Mouse (Mus musculus) lung, embryonic 14.5 days (tissue): Measurements from ENCODE around the gene Polr1a. TPM values are rescaled to one million over a fixed set of nuclear protein-coding genes. Genes with fewer than 3 reads are reported as not detected.

ENCODE experiments used
- ATAC-seq: fragments of 200-750 bp; cut with Nextera tagmentation; 2 replicates; pipeline ENCODE4 v1.8.0; 2017; ENCODE audit warnings: mild to moderate bottlenecking, moderate TSS enrichment, moderate library complexity; ENCODE audit not compliant: insufficient read depth
- DNase-seq: peaks from one replicate; pipeline ENCODE4 v3.0.0-alpha.2; 2015
- H3K27ac ChIP-seq: fragments of 300-500 bp; sonication (generic); 2 replicates; pipeline ENCODE4 v1.5.1; 2014; ENCODE audit warnings: low read depth, mild to moderate bottlenecking, moderate library complexity
- H3K27me3 ChIP-seq: fragments of 300-500 bp; sonication (generic); 2 replicates; pipeline ENCODE4 v1.6.1; 2014; ENCODE audit warnings: low read length, control low read depth; ENCODE audit not compliant: insufficient read depth
- H3K36me3 ChIP-seq: fragments of 300-500 bp; sonication (generic); 2 replicates; pipeline ENCODE4 v1.6.1; 2014; ENCODE audit warnings: control low read depth; ENCODE audit not compliant: insufficient read depth
- H3K4me1 ChIP-seq: fragments of 300-500 bp; sonication (generic); 2 replicates; pipeline ENCODE4 v1.6.1; 2014; ENCODE audit warnings: antibody characterized with exemption, control low read depth; ENCODE audit not compliant: insufficient read depth
- H3K4me2 ChIP-seq: fragments of 300-500 bp; sonication (generic); 2 replicates; pipeline ENCODE4 v1.6.1; 2014; ENCODE audit warnings: mild to moderate bottlenecking
- H3K4me3 ChIP-seq: fragments of 300-500 bp; sonication (generic); 2 replicates; pipeline ENCODE4 v1.5.1; 2014; ENCODE audit warnings: low read depth, low read length
- H3K9ac ChIP-seq: fragments of 300-500 bp; sonication (generic); 2 replicates; pipeline ENCODE4 v1.6.1; 2014
- H3K9me3 ChIP-seq: fragments of 300-500 bp; sonication (generic); 2 replicates; pipeline ENCODE4 v1.6.1; 2016; ENCODE audit warnings: low read depth, low read length, control low read depth
- CTCF ChIP-seq: IDR thresholded peaks from 2 replicates; pipeline ENCODE4 v1.5.1; 2016; ENCODE audit warnings: antibody characterized with exemption, low read depth
- WGBS: fragments of 180-500 bp; shearing (Covaris S2); extraction: QIAGEN DNeasy Blood & Tissue Kit; methylation state at CpG from one replicate; pipeline ENCODE4 v1.1.7; 2014; 5-methylcytosine and 5-hydroxymethylcytosine counted together
- polyA plus RNA-seq: library from polyadenylated mRNA; unstranded; fragments of >200 nt; fragmentation: Nextera tagmentation; extraction: Ambion mirVana; gene quantifications from 2 replicates; pipeline ENCODE4 v1.2.1, GENCODE M21; 2014

Polr1a gene
- polyA plus RNA-seq, 1 experiment from 2014 or later, result 37.2 TPM

- H3K4me2 ChIP-seq, result no peak overlapping the region
- ATAC-seq (no peak), DNase-seq (no peak)
- H3K9me3 ChIP-seq, result no peaks in the 10 kb centered on the region
- no peak overlapping the region for H3K27ac ChIP-seq
- TF ChIP-seq CTCF, result no peak
- H3K36me3 ChIP-seq, result peaks cover 81% of the 10 kb centered on the region
- no peaks in the 10 kb centered on the region for H3K4me1 ChIP-seq
- WGBS, result 76% methylated on average over 7 of the region's 7 CpGs
- no peak overlapping the region for H3K9ac ChIP-seq
- H3K27me3 ChIP-seq, result no peaks in the 10 kb centered on the region
- H3K4me3 ChIP-seq, result no peak overlapping the region
These were observed 59.0 kb downstream of the Polr1a start for GRCm38 (mm10) chr6:71967847-71968246.

DNA sequence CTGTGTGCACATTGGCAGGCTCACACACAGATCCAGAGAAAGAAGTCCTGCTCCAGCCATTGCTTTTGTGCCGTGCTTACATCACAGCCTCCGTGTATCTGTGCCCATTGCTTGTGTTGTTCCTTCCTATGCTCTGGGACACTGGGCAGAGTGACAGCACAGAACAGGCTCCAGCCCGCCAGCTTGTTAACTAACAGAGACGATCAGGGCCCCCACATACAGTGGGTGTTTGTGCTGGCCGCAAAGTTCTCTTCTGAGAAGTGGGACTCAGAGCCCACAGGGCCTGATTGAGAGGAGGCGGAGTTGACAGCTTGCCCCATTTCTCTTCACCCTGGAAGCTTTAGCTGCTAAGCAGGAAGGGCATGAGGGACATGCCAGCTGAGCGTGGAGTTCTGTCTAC, 60.6 kb downstream of the Polr1a start:
- TF ChIP-seq CTCF, result no peak
- H3K4me1 ChIP-seq, result no peaks in the 10 kb centered on the region
- H3K36me3 ChIP-seq, result peaks cover 90% of the 10 kb centered on the region
- 86% methylated on average over 7 of the region's 7 CpGs for WGBS
- DNase-seq, result no peak
- no peak overlapping the region for H3K4me2 ChIP-seq
- H3K9ac ChIP-seq, result no peak overlapping the region
- no peaks in the 10 kb centered on the region for H3K27me3 ChIP-seq
- H3K4me3 ChIP-seq, result no peak overlapping the region
- H3K9me3 ChIP-seq, result no peaks in the 10 kb centered on the region
- no peak overlapping the region for H3K27ac ChIP-seq
- no peak for ATAC-seq

DNA sequence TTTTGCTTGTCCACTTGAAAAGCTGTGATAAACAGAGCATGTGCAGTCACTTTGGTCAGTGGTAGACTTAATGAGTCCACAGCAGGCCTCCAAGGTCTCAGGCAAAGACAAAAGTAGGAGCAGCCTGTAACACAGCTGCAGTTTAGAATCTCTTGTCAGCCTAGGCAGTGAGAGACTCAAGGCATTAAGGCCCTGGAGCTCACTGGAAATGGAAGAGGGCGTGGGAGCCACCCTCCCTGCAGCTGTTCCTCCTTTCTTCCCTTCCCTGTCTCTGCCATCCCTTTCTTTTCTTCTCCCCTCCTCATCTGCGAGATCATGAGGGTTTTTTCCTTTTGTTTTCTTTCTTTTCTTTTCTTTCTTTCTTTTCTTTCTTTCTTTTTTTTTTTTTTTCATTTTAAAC, 61.3 kb downstream of the Polr1a start:
- Histone ChIP-seq H3K27ac (no peak overlapping the region), H3K36me3 (peaks cover 92% of the 10 kb centered on the region), H3K9ac (no peak overlapping the region), H3K4me3 (no peak overlapping the region), H3K9me3 (no peaks in the 10 kb centered on the region), H3K4me2 (no peak overlapping the region), H3K4me1 (no peaks in the 10 kb centered on the region), H3K27me3 (no peaks in the 10 kb centered on the region)
- WGBS, result 73% methylated on average over 2 of the region's 2 CpGs
- ATAC-seq, result no peak
- no peak for DNase-seq
- no peak for TF ChIP-seq CTCF

- no peak overlapping the region for H3K4me2 ChIP-seq
- no peak for ATAC-seq
- H3K9ac ChIP-seq, result no peak overlapping the region
- H3K27ac ChIP-seq, result no peak overlapping the region
- H3K27me3 ChIP-seq, result no peaks in the 10 kb centered on the region
- no peak overlapping the region for H3K4me3 ChIP-seq
- WGBS, result 87% methylated on average over 7 of the region's 7 CpGs
- peaks cover 94% of the 10 kb centered on the region for H3K36me3 ChIP-seq
- no peaks in the 10 kb centered on the region for H3K9me3 ChIP-seq
- DNase-seq, result no peak
- TF ChIP-seq CTCF, result no peak
- no peaks in the 10 kb centered on the region for H3K4me1 ChIP-seq
These were observed 67.7 kb downstream of the Polr1a start for GRCm38 (mm10) chr6:71976592-71976991.

DNA sequence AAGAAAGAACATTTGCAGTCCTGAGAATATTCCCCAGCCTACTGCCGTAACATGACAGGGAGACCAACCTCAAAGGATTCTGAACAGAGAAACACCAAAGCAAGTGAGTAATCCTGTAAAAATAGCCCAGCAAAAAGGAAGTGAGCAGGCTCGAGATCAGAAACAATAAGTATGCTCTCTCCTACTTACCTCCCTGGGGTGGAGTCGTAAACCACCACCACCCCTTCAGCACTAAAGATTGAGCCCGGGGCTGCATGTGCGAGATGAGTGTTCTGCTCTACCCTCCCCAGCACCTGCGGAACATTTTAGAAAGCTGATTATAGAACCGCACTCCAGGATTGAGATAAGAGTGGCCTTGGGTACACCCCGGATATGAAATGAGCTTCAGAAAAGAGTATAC, 71.3 kb downstream of the Polr1a start:
- Histone ChIP-seq H3K27me3 (no peaks in the 10 kb centered on the region), H3K36me3 (peaks cover 61% of the 10 kb centered on the region), H3K4me1 (no peaks in the 10 kb centered on the region), H3K9ac (no peak overlapping the region), H3K4me2 (no peak overlapping the region), H3K9me3 (no peaks in the 10 kb centered on the region), H3K4me3 (no peak overlapping the region), H3K27ac (no peak overlapping the region)
- WGBS, result 78% methylated on average over 8 of the region's 8 CpGs
- DNase-seq (no peak), ATAC-seq (no peak)
- TF ChIP-seq CTCF, result no peak

- 82% methylated on average over 2 of the region's 2 CpGs for WGBS
- H3K9me3 ChIP-seq, result no peaks in the 10 kb centered on the region
- no peaks in the 10 kb centered on the region for H3K27me3 ChIP-seq
- no peak overlapping the region for H3K4me2 ChIP-seq
- no peak for TF ChIP-seq CTCF
- ATAC-seq, result no peak
- H3K4me1 ChIP-seq, result no peaks in the 10 kb centered on the region
- no peak overlapping the region for H3K4me3 ChIP-seq
- no peak overlapping the region for H3K27ac ChIP-seq
- H3K36me3 ChIP-seq, result peaks cover 56% of the 10 kb centered on the region
- no peak for DNase-seq
- H3K9ac ChIP-seq, result no peak overlapping the region
These were observed 71.7 kb downstream of the Polr1a start for GRCm38 (mm10) chr6:71980587-71980986.

GRCm38 (mm10) chr6:71981450-71981849, 72.6 kb downstream of the Polr1a start:
- no peak overlapping the region for H3K4me2 ChIP-seq
- DNase-seq, result no peak
- no peak overlapping the region for H3K9ac ChIP-seq
- no peaks in the 10 kb centered on the region for H3K9me3 ChIP-seq
- no peaks in the 10 kb centered on the region for H3K27me3 ChIP-seq
- no peak for ATAC-seq
- no peak overlapping the region for H3K27ac ChIP-seq
- no peak for TF ChIP-seq CTCF
- WGBS, result 84% methylated on average over 4 of the region's 4 CpGs
- H3K4me1 ChIP-seq, result no peaks in the 10 kb centered on the region
- H3K4me3 ChIP-seq, result no peak overlapping the region
- peaks cover 48% of the 10 kb centered on the region for H3K36me3 ChIP-seq

GRCm38 (mm10) chr6:71985984-71986383, 77.1 kb downstream of the Polr1a start:
- Histone ChIP-seq H3K36me3 (peaks cover 8% of the 10 kb centered on the region; the same call in 1 of the 2 replicates), H3K4me3 (no peak overlapping the region), H3K27me3 (no peaks in the 10 kb centered on the region), H3K27ac (no peak overlapping the region), H3K9me3 (no peaks in the 10 kb centered on the region), H3K4me2 (no peak overlapping the region), H3K9ac (no peak overlapping the region), H3K4me1 (peaks cover 15% of the 10 kb centered on the region)
- no peak for TF ChIP-seq CTCF
- 82% methylated on average over 4 of the region's 4 CpGs for WGBS
- no peak for ATAC-seq
- no peak for DNase-seq
